Mouse (Mus musculus) MEL (cell line): Measurements from ENCODE around the gene Izumo4. TPM values are rescaled to one million over a fixed set of nuclear protein-coding genes. Genes with fewer than 3 reads are reported as not detected.
A peak's percentile ranks its signal among the peaks of the same experiment; 100 is the strongest.

Source experiments
- DNase-seq: peaks from one replicate; pipeline ENCODE4 v3.0.0; 2011; ENCODE audit warnings: low read depth, low spot score
- H3K27ac ChIP-seq: 2 replicates; pipeline ENCODE4 v1.5.1; 2012; ENCODE audit warnings: low read depth, mild to moderate bottlenecking, control low read depth, low read length, moderate library complexity; ENCODE audit not compliant: control insufficient read depth
- H3K27me3 ChIP-seq, 2 experiments: fragments of 150-350 bp in 1 of 2; sonication (generic) in 1 of 2; 2 replicates each; pipeline ENCODE4 v1.6.1; 2012; ENCODE audit warnings: low read length in 2 of 2, mild to moderate bottlenecking in 2 of 2, improper control_type of control experiment in 1 of 2, moderate library complexity in 1 of 2; ENCODE audit not compliant: insufficient read depth in 2 of 2, control insufficient read depth in 1 of 2
- H3K36me3 ChIP-seq, 2 experiments: 2 replicates each; pipeline ENCODE4 v1.6.1; 2012 to 2014; ENCODE audit warnings: low read length in 2 of 2, improper control_type of control experiment in 1 of 2, inconsistent platforms in 1 of 2, mild to moderate bottlenecking in 1 of 2; ENCODE audit not compliant: insufficient read depth in 2 of 2, control insufficient read depth in 1 of 2
- H3K4me1 ChIP-seq, 2 experiments: fragments of 150-350 bp in 1 of 2; sonication (generic) in 1 of 2; 2 replicates each; pipeline ENCODE4 v1.6.1; 2012; ENCODE audit warnings: low read length in 2 of 2, improper control_type of control experiment in 1 of 2, mild to moderate bottlenecking in 1 of 2; ENCODE audit not compliant: insufficient read depth in 2 of 2, control insufficient read depth in 1 of 2
- H3K4me3 ChIP-seq, 2 experiments: fragments of 150-350 bp in 1 of 2; sonication (generic) in 1 of 2; 2 replicates each; pipeline ENCODE4 v1.5.1; 2012; ENCODE audit warnings: low read depth in 2 of 2, low read length in 2 of 2, mild to moderate bottlenecking in 2 of 2, moderate library complexity in 2 of 2, control low read depth in 1 of 2, improper control_type of control experiment in 1 of 2; ENCODE audit not compliant: control insufficient read depth in 1 of 2, insufficient read depth in 1 of 2
- H3K79me2 ChIP-seq: 2 replicates; pipeline ENCODE4 v1.6.1; 2012; ENCODE audit warnings: mild to moderate bottlenecking, low read length, moderate library complexity; ENCODE audit not compliant: control insufficient read depth, poor library complexity, insufficient read depth
- H3K9ac ChIP-seq: 2 replicates; pipeline ENCODE4 v1.6.1; 2012; ENCODE audit warnings: low read depth, mild to moderate bottlenecking, control low read depth, low read length, moderate library complexity; ENCODE audit not compliant: control insufficient read depth, poor library complexity, severe bottlenecking
- H3K9me3 ChIP-seq: fragments of 150-350 bp; sonication (generic); replicated peaks from 2 replicates; pipeline ENCODE4 v1.6.1; 2012; ENCODE audit warnings: mild to moderate bottlenecking, low read length, improper control_type of control experiment, moderate library complexity; ENCODE audit not compliant: insufficient read depth
- BHLHE40 ChIP-seq: IDR thresholded peaks from 2 replicates; pipeline ENCODE4 v1.6.1; 2012; ENCODE audit warnings: low read depth, mild to moderate bottlenecking, inconsistent platforms, low read length, improper control_type of control experiment, borderline replicate concordance
- CHD1 ChIP-seq: IDR thresholded peaks from 2 replicates; pipeline ENCODE4 v1.6.1; 2012; ENCODE audit warnings: low read depth, mild to moderate bottlenecking, inconsistent platforms, low read length, improper control_type of control experiment
- CTCF ChIP-seq, 3 experiments: IDR thresholded peaks in 2 of 3; conservative IDR thresholded peaks in 1 of 3; 2 replicates each; pipeline ENCODE4 v1.5.1; 2011 to 2012; ENCODE audit warnings: low read length in 3 of 3, low read depth in 2 of 3, mild to moderate bottlenecking in 2 of 3, improper control_type of control experiment in 1 of 3, inconsistent platforms in 1 of 3, mixed read lengths in 1 of 3, moderate library complexity in 1 of 3; ENCODE audit not compliant: control insufficient read depth in 1 of 3, insufficient read depth in 1 of 3, poor library complexity in 1 of 3, severe bottlenecking in 1 of 3
- EP300 ChIP-seq, 2 experiments: IDR thresholded peaks; 2 replicates each; pipeline ENCODE4 v1.6.1; 2011; ENCODE audit warnings: improper control_type of control experiment in 2 of 2, low read length in 2 of 2, low read depth in 1 of 2, mild to moderate bottlenecking in 1 of 2
- GATA1 ChIP-seq: IDR thresholded peaks from 2 replicates; pipeline ENCODE4 v1.6.1; 2011; ENCODE audit warnings: low read depth, low read length, improper control_type of control experiment
- KAT2A ChIP-seq: conservative IDR thresholded peaks from 2 replicates; pipeline ENCODE4 v1.6.1; 2012; ENCODE audit warnings: low read depth, low read length, improper control_type of control experiment, inconsistent platforms
- MAZ ChIP-seq: IDR thresholded peaks from 2 replicates; pipeline ENCODE4 v1.6.1; 2012; ENCODE audit warnings: low read depth, mild to moderate bottlenecking, inconsistent platforms, low read length, improper control_type of control experiment
- MYB ChIP-seq: IDR thresholded peaks from 2 replicates; pipeline ENCODE4 v1.6.1; 2011; ENCODE audit warnings: mild to moderate bottlenecking, low read depth, low read length, improper control_type of control experiment
- NELFE ChIP-seq: IDR thresholded peaks from 2 replicates; pipeline ENCODE4 v1.6.1; 2011; ENCODE audit warnings: low read depth, low read length, improper control_type of control experiment
- NRF1 ChIP-seq: IDR thresholded peaks from 2 replicates; pipeline ENCODE4 v1.6.1; 2014; ENCODE audit warnings: low read depth, mild to moderate bottlenecking, inconsistent platforms, low read length, improper control_type of control experiment, moderate library complexity; ENCODE audit not compliant: poor library complexity, insufficient read depth, severe bottlenecking
- POLR2AphosphoS5 ChIP-seq: IDR thresholded peaks from 2 replicates; pipeline ENCODE4 v1.6.1; 2012; ENCODE audit warnings: low read depth, borderline replicate concordance, mild to moderate bottlenecking, inconsistent platforms, low read length, moderate library complexity, mixed read lengths
- RAD21 ChIP-seq: IDR thresholded peaks from 2 replicates; pipeline ENCODE4 v1.6.1; 2011; ENCODE audit warnings: mild to moderate bottlenecking, low read depth, low read length, improper control_type of control experiment
- TAL1 ChIP-seq: IDR thresholded peaks from 2 replicates; pipeline ENCODE4 v1.6.1; 2012; ENCODE audit warnings: mild to moderate bottlenecking, inconsistent platforms, low read length, moderate library complexity, mixed read lengths
- TCF12 ChIP-seq: IDR thresholded peaks from 2 replicates; pipeline ENCODE4 v1.6.1; 2014; ENCODE audit warnings: low read depth, mild to moderate bottlenecking, inconsistent platforms, low read length, improper control_type of control experiment, moderate library complexity
- UBTF ChIP-seq: IDR thresholded peaks from 2 replicates; pipeline ENCODE4 v1.6.1; 2012; ENCODE audit warnings: low read depth, mild to moderate bottlenecking, inconsistent platforms, low read length, improper control_type of control experiment, moderate library complexity, borderline replicate concordance; ENCODE audit not compliant: insufficient read depth
- USF1 ChIP-seq: IDR thresholded peaks from 2 replicates; pipeline ENCODE4 v1.6.1; 2014; ENCODE audit warnings: low read depth, mild to moderate bottlenecking, inconsistent platforms, low read length, improper control_type of control experiment, moderate library complexity
- ZNF384 ChIP-seq: IDR thresholded peaks from 2 replicates; pipeline ENCODE4 v1.6.1; 2012; ENCODE audit warnings: low read depth, mild to moderate bottlenecking, inconsistent platforms, low read length, improper control_type of control experiment
- polyA plus RNA-seq, 2 experiments: library from polyadenylated mRNA; stranded (reverse) in 1 of 2; unstranded in 1 of 2; fragments of >175 nt in 1 of 2; fragments of >200 nt in 1 of 2; gene quantifications; 2 replicates each; pipeline versions ENCODE4 v1.2.1 to v1.2.4; 2012; ENCODE audit warnings: low replicate concordance in 2 of 2, low read depth in 1 of 2; ENCODE audit not compliant: insufficient read length in 2 of 2, insufficient read depth in 1 of 2, missing spikeins in 1 of 2
- total RNA-seq: library from RNA; depleted of rRNA; stranded (reverse); fragments of 300-350 nt; gene quantifications from 2 replicates; pipeline ENCODE4 v1.2.3, GENCODE M21; 2012

Izumo4 gene
- total and polyA plus RNA-seq, 3 experiments, result 1.0 to 3.8 TPM; not detected in 1

DNA sequence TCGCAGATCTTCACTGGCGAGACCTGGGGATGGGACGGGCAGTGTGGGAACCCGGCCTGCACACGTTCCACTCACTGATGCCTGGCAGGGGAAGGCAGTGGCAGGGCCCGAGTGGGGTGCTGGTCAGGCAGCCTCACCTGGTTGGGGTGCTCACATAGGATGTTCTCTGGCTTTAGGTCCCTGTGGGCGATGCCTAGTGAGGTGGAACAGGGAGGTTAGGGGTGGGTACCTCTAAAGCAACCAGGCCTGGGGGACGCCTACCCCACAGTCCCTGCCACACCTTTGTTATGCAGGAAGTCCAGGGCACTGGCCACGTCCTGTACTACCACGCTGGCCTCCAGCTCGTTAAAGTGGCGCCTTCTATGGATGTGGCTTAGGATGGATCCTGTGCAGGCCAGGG is 33.0 kb upstream of the Izumo4 start:
- H3K27me3 ChIP-seq, result no peaks in the 10 kb centered on the region
- no peak overlapping the region for H3K27ac ChIP-seq
- no peak overlapping the region for H3K4me3 ChIP-seq
- DNase-seq, result no peak
- TF ChIP-seq NELFE (no peak), ZNF384 (no peak), TCF12 (no peak), TAL1 (no peak), NRF1 (no peak), USF1 (no peak), CTCF (IDR thresholded peaks at IDR 0.05 in 2 of 3, conservative IDR thresholded peaks at IDR 0.05 in 1 of 3; ENCODE audit: control insufficient read depth in 1 of 3, insufficient read depth in 1 of 3, low read depth in 2 of 3, low read length in 3 of 3, poor library complexity in 1 of 3, severe bottlenecking in 1 of 3) (no peak), UBTF (no peak)
- peaks cover 20% of the 10 kb centered on the region for H3K79me2 ChIP-seq
- no peaks in the 10 kb centered on the region for H3K9me3 ChIP-seq
- no peak overlapping the region for H3K9ac ChIP-seq
- H3K4me1 ChIP-seq, result peaks cover 3 to 15% of the 10 kb centered on the region in 2 experiments
- peaks cover 2 to 16% of the 10 kb centered on the region in 2 experiments for H3K36me3 ChIP-seq

- H3K27me3 ChIP-seq, result no peaks in the 10 kb centered on the region
- DNase-seq, result no peak
- no peaks in the 10 kb centered on the region for H3K9me3 ChIP-seq
- peaks cover 0 to 12% of the 10 kb centered on the region in 2 experiments; a peak in 1 of 4 replicates for H3K4me1 ChIP-seq
- peaks cover 2 to 12% of the 10 kb centered on the region in 2 experiments for H3K36me3 ChIP-seq
- no peak overlapping the region for H3K4me3 ChIP-seq
- H3K79me2 ChIP-seq, result peaks cover 29% of the 10 kb centered on the region
- no peak overlapping the region for H3K27ac ChIP-seq
- TF ChIP-seq POLR2AphosphoS5, result peak; percentile 49; the same call in 1 of the 2 replicates
- TF ChIP-seq KAT2A, result no peak
- H3K9ac ChIP-seq, result no peak overlapping the region
Measured at GRCm38 (mm10) chr10:80669737-80670485, 32.1 kb upstream of the Izumo4 start.

DNA sequence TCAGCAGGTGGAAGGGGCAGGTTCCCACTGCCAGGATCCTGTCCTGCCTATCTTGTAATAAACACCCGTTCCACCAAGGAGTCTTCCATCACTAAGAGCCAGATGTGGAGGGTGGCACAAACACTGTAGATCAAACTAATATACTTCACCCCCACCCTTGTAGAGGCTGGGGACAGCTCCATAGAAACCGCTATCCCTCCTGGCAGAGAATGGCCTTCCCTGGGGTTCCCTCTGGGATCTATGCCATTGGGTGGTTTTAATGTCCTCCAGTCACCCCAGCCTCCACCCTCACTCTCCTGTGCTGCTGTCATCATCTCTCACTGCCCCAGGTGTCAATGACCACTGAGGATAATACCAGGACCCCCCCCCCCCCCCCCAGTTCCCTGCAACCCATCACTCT is 31.5 kb upstream of the Izumo4 start:
- H3K27me3 ChIP-seq, result no peaks in the 10 kb centered on the region
- peaks cover 2 to 9% of the 10 kb centered on the region in 2 experiments; a peak in 3 of 4 replicates for H3K36me3 ChIP-seq
- no peaks in the 10 kb centered on the region for H3K9me3 ChIP-seq
- TF ChIP-seq CHD1 (no peak), GATA1 (no peak), EP300 (IDR thresholded peaks at IDR 0.05; ENCODE audit: low read depth in 1 of 2, low read length in 2 of 2) (no peak), RAD21 (no peak), POLR2AphosphoS5 (no peak), NELFE (no peak), BHLHE40 (no peak), MYB (no peak), MAZ (no peak)
- no peak overlapping the region for H3K4me3 ChIP-seq
- H3K4me1 ChIP-seq, result peaks cover 0 to 8% of the 10 kb centered on the region in 2 experiments; a peak in 1 of 4 replicates
- no peak overlapping the region for H3K9ac ChIP-seq
- H3K27ac ChIP-seq, result no peak overlapping the region
- peaks cover 35% of the 10 kb centered on the region for H3K79me2 ChIP-seq
- no peak for DNase-seq
